Mouse (Mus musculus): Measurements from ENCODE around the gene Gabrb1. TPM values are rescaled to one million over a fixed set of nuclear protein-coding genes. Genes with fewer than 3 reads are reported as not detected.
"Not testable (repeated sequence)": the region's sequence is repeated elsewhere in the genome, so short reads cannot be mapped to it uniquely, and the experiment has no call there.

Gene Gabrb1
- total and polyA plus RNA-seq, 2 experiments, result not detected

DNA sequence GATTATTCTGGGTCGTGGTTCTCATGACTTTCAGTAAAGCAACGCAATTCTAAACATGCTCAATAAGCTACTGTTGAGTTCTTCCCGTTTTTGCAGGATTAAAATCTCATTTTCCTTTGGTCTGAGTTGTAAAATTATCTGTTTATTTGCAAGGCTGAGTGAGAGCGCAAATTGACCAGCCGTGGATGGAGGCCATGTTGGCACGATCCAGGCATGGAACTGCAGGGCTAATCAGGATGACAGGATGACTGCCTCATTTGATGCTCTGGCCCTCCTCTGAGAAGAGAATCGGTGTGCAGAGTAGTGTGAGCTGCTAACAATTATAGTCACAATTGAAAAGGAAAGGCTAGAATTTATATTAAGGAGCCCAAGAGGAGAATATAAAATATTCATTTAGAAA is 480.3 kb downstream of the Gabrb1 start:
- Histone ChIP-seq H3K9ac (ENCODE audit: low read depth, low read length) (no peak overlapping the region), H3K27ac (replicated peaks; ENCODE audit: insufficient read depth, low read depth, low read length) (no peak overlapping the region)

DNA sequence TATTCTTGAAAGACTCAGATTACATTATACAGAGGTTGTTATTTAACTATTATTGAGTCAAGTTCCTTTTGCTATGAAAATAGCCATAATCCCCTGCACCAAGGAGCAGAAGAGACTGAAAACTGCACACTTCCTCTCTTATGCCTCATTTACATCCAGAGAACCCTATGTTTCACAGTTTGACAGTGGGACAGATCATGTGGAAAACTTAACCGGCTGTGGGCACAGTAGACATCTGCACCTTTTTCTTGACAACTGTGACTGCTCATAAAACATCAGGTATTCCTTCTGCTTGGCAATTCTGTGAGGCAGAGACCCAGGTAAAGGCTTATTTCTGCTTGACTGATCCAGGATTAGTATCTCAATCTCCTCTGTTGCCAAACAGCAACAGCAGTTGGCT is 481.7 kb downstream of the Gabrb1 start:
- H3K36me3 ChIP-seq (ENCODE audit: control insufficient read depth, insufficient read depth, low read length), result no peaks in the 10 kb centered on the region
- TF ChIP-seq POLR2A (IDR thresholded peaks at IDR 0.05; ENCODE audit: extremely low read depth, insufficient read depth, low read length) (no peak), CTCF (IDR thresholded peaks at IDR 0.05; ENCODE audit: low read depth, low read length) (no peak)
- WGBS, result 87% methylated on average over 1 of the region's 1 CpGs
- H3K27me3 ChIP-seq (ENCODE audit: control insufficient read depth, insufficient read depth, low read length), result no peaks in the 10 kb centered on the region
- H3K27ac ChIP-seq (replicated peaks; ENCODE audit: insufficient read depth, low read depth, low read length), result no peak overlapping the region
- DNase-seq (ENCODE audit: extremely low read depth, low read depth, low spot score), result no peak
- H3K4me3 ChIP-seq (ENCODE audit: insufficient read depth, low read depth, low read length), result no peak overlapping the region
- H3K4me1 ChIP-seq (ENCODE audit: control insufficient read depth, insufficient read depth, low read length), result no peaks in the 10 kb centered on the region
- H3K79me2 ChIP-seq (ENCODE audit: control insufficient read depth, insufficient read depth, low read length), result no peaks in the 10 kb centered on the region
- H3K9ac ChIP-seq (ENCODE audit: low read depth, low read length), result no peak overlapping the region

More for the DNA sequence above, 480.3 kb downstream of the Gabrb1 start:
- Histone ChIP-seq H3K4me1 (ENCODE audit: control insufficient read depth, insufficient read depth, low read length) (peaks cover 6% of the 10 kb centered on the region), H3K79me2 (ENCODE audit: control insufficient read depth, insufficient read depth, low read length) (no peaks in the 10 kb centered on the region), H3K4me3 (ENCODE audit: insufficient read depth, low read depth, low read length) (no peak overlapping the region), H3K27me3 (ENCODE audit: control insufficient read depth, insufficient read depth, low read length) (no peaks in the 10 kb centered on the region), H3K36me3 (ENCODE audit: control insufficient read depth, insufficient read depth, low read length) (no peaks in the 10 kb centered on the region)
- WGBS, result 89% methylated on average over 7 of the region's 7 CpGs
- TF ChIP-seq POLR2A (IDR thresholded peaks at IDR 0.05; ENCODE audit: extremely low read depth, insufficient read depth, low read length) (no peak), CTCF (IDR thresholded peaks at IDR 0.05; ENCODE audit: low read depth, low read length) (no peak)
- DNase-seq (ENCODE audit: extremely low read depth, low read depth, low spot score), result no peak

DNA sequence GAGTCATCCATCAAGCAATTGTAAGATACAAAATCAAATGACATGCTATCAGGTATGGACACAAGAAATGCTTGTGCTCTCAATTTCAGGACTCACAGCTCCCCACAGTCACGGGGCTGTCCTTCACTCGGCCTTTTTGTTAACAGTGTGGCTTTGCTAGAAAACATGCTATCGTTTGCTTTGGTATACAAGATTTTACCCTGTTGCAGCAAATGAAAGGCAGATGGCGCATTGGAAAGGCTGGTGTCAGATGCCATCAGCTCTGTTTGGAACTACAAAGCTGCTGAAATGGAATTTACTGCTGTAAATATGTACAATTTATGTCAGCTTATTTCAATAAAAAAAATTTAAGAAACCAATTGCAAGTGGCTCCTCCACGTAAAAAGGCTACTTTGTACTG is 490.8 kb downstream of the Gabrb1 start:
- no peak overlapping the region for H3K9ac ChIP-seq (ENCODE audit: low read depth, low read length)
- H3K36me3 ChIP-seq (ENCODE audit: control insufficient read depth, insufficient read depth, low read length), result no peaks in the 10 kb centered on the region
- DNase-seq (ENCODE audit: extremely low read depth, low read depth, low spot score), result no peak
- TF ChIP-seq POLR2A (IDR thresholded peaks at IDR 0.05; ENCODE audit: extremely low read depth, insufficient read depth, low read length) (no peak), CTCF (IDR thresholded peaks at IDR 0.05; ENCODE audit: low read depth, low read length) (no peak)
- WGBS, result 91% methylated on average over 5 of the region's 5 CpGs
- no peaks in the 10 kb centered on the region for H3K4me1 ChIP-seq (ENCODE audit: control insufficient read depth, insufficient read depth, low read length)
- H3K27ac ChIP-seq (replicated peaks; ENCODE audit: insufficient read depth, low read depth, low read length), result no peak overlapping the region
- no peaks in the 10 kb centered on the region for H3K27me3 ChIP-seq (ENCODE audit: control insufficient read depth, insufficient read depth, low read length)
- no peak overlapping the region for H3K4me3 ChIP-seq (ENCODE audit: insufficient read depth, low read depth, low read length)
- no peaks in the 10 kb centered on the region for H3K79me2 ChIP-seq (ENCODE audit: control insufficient read depth, insufficient read depth, low read length)

DNA sequence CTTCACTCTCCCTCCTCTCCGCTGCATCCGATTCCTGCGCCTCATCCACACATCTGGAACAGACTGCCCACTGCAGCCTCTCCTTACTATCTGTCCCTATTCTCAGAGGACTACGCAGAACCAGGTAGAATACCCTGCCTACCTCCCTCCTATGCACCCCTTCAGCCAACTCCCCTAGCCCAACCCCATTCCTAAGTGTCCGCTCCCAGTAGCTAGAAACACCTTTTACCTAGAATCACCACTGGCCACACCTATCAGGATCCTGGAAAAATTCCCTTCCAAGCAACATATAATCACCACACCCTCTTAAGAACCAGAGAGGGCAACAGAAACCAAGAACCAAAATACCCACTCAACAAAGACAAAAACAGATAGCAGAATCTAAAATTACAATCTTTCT is 493.0 kb downstream of the Gabrb1 start:
- no peaks in the 10 kb centered on the region for H3K79me2 ChIP-seq (ENCODE audit: control insufficient read depth, insufficient read depth, low read length)
- TF ChIP-seq CTCF (IDR thresholded peaks at IDR 0.05; ENCODE audit: low read depth, low read length), result no peak
- no peak for TF ChIP-seq POLR2A (IDR thresholded peaks at IDR 0.05; ENCODE audit: extremely low read depth, insufficient read depth, low read length)
- no peak overlapping the region for H3K4me3 ChIP-seq (ENCODE audit: insufficient read depth, low read depth, low read length)
- no peaks in the 10 kb centered on the region for H3K4me1 ChIP-seq (ENCODE audit: control insufficient read depth, insufficient read depth, low read length)
- 98% methylated on average over 5 of the region's 5 CpGs for WGBS
- H3K27ac ChIP-seq (replicated peaks; ENCODE audit: insufficient read depth, low read depth, low read length), result no peak overlapping the region
- no peaks in the 10 kb centered on the region for H3K27me3 ChIP-seq (ENCODE audit: control insufficient read depth, insufficient read depth, low read length)
- DNase-seq (ENCODE audit: extremely low read depth, low read depth, low spot score), result no peak
- H3K9ac ChIP-seq (ENCODE audit: low read depth, low read length), result no peak overlapping the region
- no peaks in the 10 kb centered on the region for H3K36me3 ChIP-seq (ENCODE audit: control insufficient read depth, insufficient read depth, low read length)

- not testable (repeated sequence) for H3K79me2 ChIP-seq (ENCODE audit: control insufficient read depth, insufficient read depth, low read length); H3K9ac ChIP-seq (ENCODE audit: low read depth, low read length); H3K27ac ChIP-seq (replicated peaks; ENCODE audit: insufficient read depth, low read depth, low read length); H3K27me3 ChIP-seq (ENCODE audit: control insufficient read depth, insufficient read depth, low read length); H3K4me3 ChIP-seq (ENCODE audit: insufficient read depth, low read depth, low read length); DNase-seq (ENCODE audit: extremely low read depth, low read depth, low spot score); H3K4me1 ChIP-seq (ENCODE audit: control insufficient read depth, insufficient read depth, low read length)
- 85% methylated on average over 3 of the region's 3 CpGs for WGBS
- peaks cover 25% of the 10 kb centered on the region for H3K36me3 ChIP-seq (ENCODE audit: control insufficient read depth, insufficient read depth, low read length)
Measured at GRCm38 (mm10) chr5:72155686-72156085, 497.8 kb downstream of the Gabrb1 start.

DNA sequence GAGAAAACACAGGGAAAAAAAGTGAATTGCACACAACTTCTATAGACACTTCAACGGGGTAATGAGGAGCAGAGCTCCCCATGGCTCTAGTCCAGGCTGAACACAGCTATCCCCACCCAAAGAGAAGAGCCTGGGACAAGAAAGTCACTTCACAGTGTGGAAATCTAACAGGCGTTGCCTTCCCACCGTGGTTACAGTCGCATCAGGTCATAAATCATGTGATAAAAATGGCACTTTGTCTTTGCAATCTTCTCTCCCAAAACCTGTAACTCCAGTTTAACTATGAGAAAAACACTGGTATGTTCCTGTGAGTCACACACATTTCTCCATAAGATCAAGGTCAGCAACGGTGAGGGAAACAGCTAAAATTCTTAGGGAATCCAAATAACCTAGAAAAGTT is 498.7 kb downstream of the Gabrb1 start:
- 93% methylated on average over 5 of the region's 5 CpGs for WGBS
- DNase-seq (ENCODE audit: extremely low read depth, low read depth, low spot score), result no peak
- TF ChIP-seq POLR2A (IDR thresholded peaks at IDR 0.05; ENCODE audit: extremely low read depth, insufficient read depth, low read length), result no peak
- no peak for TF ChIP-seq CTCF (IDR thresholded peaks at IDR 0.05; ENCODE audit: low read depth, low read length)
- H3K4me1 ChIP-seq (ENCODE audit: control insufficient read depth, insufficient read depth, low read length), result no peaks in the 10 kb centered on the region; the same call in 1 of the 2 replicates
- H3K79me2 ChIP-seq (ENCODE audit: control insufficient read depth, insufficient read depth, low read length), result no peaks in the 10 kb centered on the region
- H3K27me3 ChIP-seq (ENCODE audit: control insufficient read depth, insufficient read depth, low read length), result no peaks in the 10 kb centered on the region
- peaks cover 33% of the 10 kb centered on the region for H3K36me3 ChIP-seq (ENCODE audit: control insufficient read depth, insufficient read depth, low read length)
- H3K27ac ChIP-seq (replicated peaks; ENCODE audit: insufficient read depth, low read depth, low read length), result no peak overlapping the region
- H3K9ac ChIP-seq (ENCODE audit: low read depth, low read length), result no peak overlapping the region
- H3K4me3 ChIP-seq (ENCODE audit: insufficient read depth, low read depth, low read length), result no peak overlapping the region
